Mouse (Mus musculus): ENCODE data around the gene Olfr329-ps.
"Not testable (repeated sequence)": the region's sequence is repeated elsewhere in the genome, so short reads cannot be mapped to it uniquely, and the experiment has no call there.

GRCm38 (mm10) chr11:58534736-58535135 lies 11.5 kb downstream of the Olfr329-ps start, which contains the start of gene Olfr330:
- not testable (repeated sequence) for TF ChIP-seq CTCF (IDR thresholded peaks at IDR 0.05; ENCODE audit: borderline replicate concordance, insufficient read depth, low read depth, low read length); POLR2A (IDR thresholded peaks at IDR 0.05; ENCODE audit: borderline replicate concordance, insufficient read depth, low read length)

All from cerebellum, adult 2 months (tissue).